Mouse (Mus musculus): Measurements from ENCODE around the gene Trp53bp1.
A peak's percentile ranks its signal among the peaks of the same experiment; 100 is the strongest.

- peak; percentile 61 for TF ChIP-seq CTCF (conservative IDR thresholded peaks at IDR 0.05; ENCODE audit: low read length)
- no peak for TF ChIP-seq POU5F1 (IDR thresholded peaks at IDR 0.05; ENCODE audit: borderline replicate concordance, low read length)
- no peak for TF ChIP-seq NANOG (IDR thresholded peaks at IDR 0.05; ENCODE audit: borderline replicate concordance, low read length)
Measured at GRCm38 (mm10) chr2:121153100-121153499, 118.1 kb downstream of the Trp53bp1 start.

All from E14TG2a.4 (cell line).